In genomic region chr6:116265603-116266002, GRCm38 (mm10) we compare ENCODE assay signal across 9 mouse cellular contexts. TPM values are rescaled to one million over a fixed set of nuclear protein-coding genes. Genes with fewer than 3 reads are reported as not detected.
DNase-seq lines count a peak whose midpoint lies in the region; ATAC-seq and TF ChIP-seq lines count a peak whose summit lies in the region.
"Had no signal": no experiment of that assay in that cellular context is flagged by ENCODE, and none has a peak within 500 bp of the region (broad histone marks: within the 10 kb centered on the region; RNA-seq: fewer than 3 reads in every experiment).

No protein-coding gene starts in this region.

- H3K27me3 ChIP-seq in neural tube, embryonic 11.5 days (ENCODE audit: control insufficient read depth, insufficient read depth, low read length): no peaks in the 10 kb centered on the region
- no peaks in the 10 kb centered on the region for H3K27me3 ChIP-seq in forebrain, embryonic 16.5 days (replicated peaks; ENCODE audit: control insufficient read depth, insufficient read depth, low read length)
- no peaks in the 10 kb centered on the region for H3K27me3 ChIP-seq in liver, postnatal 0 days (ENCODE audit: insufficient read depth, low read length)
- no peaks in the 10 kb centered on the region for H3K27me3 ChIP-seq in neural tube, embryonic 14.5 days (ENCODE audit: control insufficient read depth, insufficient read depth, low read length)
- H3K27me3 ChIP-seq in stomach, postnatal 0 days (ENCODE audit: control insufficient read depth, insufficient read depth, low read length): no peaks in the 10 kb centered on the region

- peak; percentile 52; the same call in 1 of the 2 replicates for TF ChIP-seq EP300 in liver, postnatal 0 days (IDR thresholded peaks at IDR 0.05; ENCODE audit: low read depth)
- no peak for TF ChIP-seq EP300 in stomach, postnatal 0 days (optimal IDR thresholded peaks at IDR 0.05)

- H3K4me2 ChIP-seq in neural tube, embryonic 11.5 days (ENCODE audit: low read depth): peak overlapping the region; percentile 31; the same call in 1 of the 2 replicates
- H3K4me2 ChIP-seq in forebrain, embryonic 16.5 days (ENCODE audit: low read length): peak overlapping the region; percentile 9; the same call in 1 of the 2 replicates
- peak overlapping the region; percentile 95 for H3K4me2 ChIP-seq in liver, postnatal 0 days (ENCODE audit: low read depth, low read length)
- peak overlapping the region; percentile 40; the same call in 1 of the 2 replicates for H3K4me2 ChIP-seq in neural tube, embryonic 14.5 days (ENCODE audit: low read depth, low read length)
- no peak overlapping the region for H3K4me2 ChIP-seq in stomach, postnatal 0 days (replicated peaks; ENCODE audit: low read depth)

- no peak for DNase-seq in neural tube, embryonic 11.5 days (ENCODE audit: low spot score)
- no peak for DNase-seq in neural tube, embryonic 10.5 days (ENCODE audit: extremely low spot score, low spot score)
- DNase-seq in liver, postnatal 0 days: peak; percentile 23
- no peak for DNase-seq in stomach, postnatal 0 days (ENCODE audit: low spot score)
- no peak for DNase-seq in left cerebral cortex, postnatal 14 days (ENCODE audit: low spot score in 2 of 2)
- DNase-seq in gastrocnemius, adult 2 months: no peak
- DNase-seq: heart, adult 2 months had no signal

- H3K27ac ChIP-seq in neural tube, embryonic 11.5 days (ENCODE audit: low read depth, low read length): no peak overlapping the region
- H3K27ac ChIP-seq in forebrain, embryonic 16.5 days (ENCODE audit: low read length): no peak overlapping the region
- H3K27ac ChIP-seq in liver, postnatal 0 days (ENCODE audit: low read depth): peak overlapping the region; percentile 76
- H3K27ac ChIP-seq in neural tube, embryonic 14.5 days (ENCODE audit: low read depth, low read length): no peak overlapping the region
- no peak overlapping the region for H3K27ac ChIP-seq in stomach, postnatal 0 days (replicated peaks)
- no peak overlapping the region for H3K27ac ChIP-seq in gastrocnemius, adult 2 months
- H3K27ac ChIP-seq: heart, adult 2 months had no signal

- intact Hi-C loops in left cerebral cortex, postnatal 14 days (cut with DNase I): no loop called here
- intact Hi-C loops in gastrocnemius, adult 2 months (cut with DNase I): no loop called here

- no peaks in the 10 kb centered on the region for H3K9me3 ChIP-seq in neural tube, embryonic 11.5 days (ENCODE audit: control insufficient read depth, low read length)
- no peaks in the 10 kb centered on the region for H3K9me3 ChIP-seq in forebrain, embryonic 16.5 days (ENCODE audit: control insufficient read depth, low read length)
- no peaks in the 10 kb centered on the region for H3K9me3 ChIP-seq in liver, postnatal 0 days (ENCODE audit: low read length)
- no peaks in the 10 kb centered on the region for H3K9me3 ChIP-seq in neural tube, embryonic 14.5 days (ENCODE audit: control insufficient read depth, low read length)
- H3K9me3 ChIP-seq in stomach, postnatal 0 days (ENCODE audit: control insufficient read depth, low read length): no peaks in the 10 kb centered on the region

- H3K4me1 ChIP-seq in neural tube, embryonic 11.5 days (ENCODE audit: control insufficient read depth, insufficient read depth, low read length): peaks cover 8% of the 10 kb centered on the region
- H3K4me1 ChIP-seq in forebrain, embryonic 16.5 days (replicated peaks; ENCODE audit: control insufficient read depth, insufficient read depth, low read length): peaks cover 9% of the 10 kb centered on the region
- H3K4me1 ChIP-seq in liver, postnatal 0 days (ENCODE audit: insufficient read depth): peaks cover 28% of the 10 kb centered on the region
- H3K4me1 ChIP-seq in neural tube, embryonic 14.5 days (ENCODE audit: control insufficient read depth, insufficient read depth, low read length): peaks cover 6% of the 10 kb centered on the region
- H3K4me1 ChIP-seq in stomach, postnatal 0 days (replicated peaks; ENCODE audit: control insufficient read depth, insufficient read depth): no peaks in the 10 kb centered on the region

- no peak for ATAC-seq in neural tube, embryonic 11.5 days (ENCODE audit: insufficient read depth, low FRiP score, low TSS enrichment)
- no peak for ATAC-seq in forebrain, embryonic 16.5 days
- peak; percentile 69 for ATAC-seq in liver, postnatal 0 days
- ATAC-seq in neural tube, embryonic 14.5 days (ENCODE audit: low read depth): no peak
- no peak for ATAC-seq in stomach, postnatal 0 days (ENCODE audit: low FRiP score, low TSS enrichment)

- no peak overlapping the region for H3K9ac ChIP-seq in neural tube, embryonic 11.5 days (ENCODE audit: low read length)
- H3K9ac ChIP-seq in forebrain, embryonic 16.5 days (replicated peaks; ENCODE audit: low read depth, low read length): no peak overlapping the region
- peak overlapping the region; percentile 51; the same call in 1 of the 2 replicates for H3K9ac ChIP-seq in liver, postnatal 0 days (replicated peaks)
- H3K9ac ChIP-seq in neural tube, embryonic 14.5 days (replicated peaks; ENCODE audit: low read depth, low read length): no peak overlapping the region
- H3K9ac ChIP-seq in stomach, postnatal 0 days (ENCODE audit: low read length): no peak overlapping the region

- no peaks in the 10 kb centered on the region for H3K36me3 ChIP-seq in neural tube, embryonic 11.5 days (ENCODE audit: control insufficient read depth, insufficient read depth, low read length)
- H3K36me3 ChIP-seq in forebrain, embryonic 16.5 days (ENCODE audit: control insufficient read depth, insufficient read depth): 0 out of 2 replicates have a peak, but pooled peaks cover 2% of the 10 kb centered on the region
- peaks cover 7% of the 10 kb centered on the region; the same call in 1 of the 2 replicates for H3K36me3 ChIP-seq in liver, postnatal 0 days (replicated peaks; ENCODE audit: insufficient read depth, low read length)
- H3K36me3 ChIP-seq in neural tube, embryonic 14.5 days (ENCODE audit: control insufficient read depth, insufficient read depth, low read length): peaks cover 18% of the 10 kb centered on the region; the same call in 1 of the 2 replicates
- peaks cover 2% of the 10 kb centered on the region; the same call in 1 of the 2 replicates for H3K36me3 ChIP-seq in stomach, postnatal 0 days (ENCODE audit: control insufficient read depth, insufficient read depth, low read length)

- 75% methylated on average over 4 of the region's 4 CpGs for WGBS in neural tube, embryonic 11.5 days
- 36% methylated on average over 4 of the region's 4 CpGs for WGBS in forebrain, embryonic 16.5 days
- WGBS in liver, postnatal 0 days (ENCODE audit: insufficient replicate concordance): 51% methylated on average over 4 of the region's 4 CpGs
- WGBS in neural tube, embryonic 14.5 days: 59% methylated on average over 4 of the region's 4 CpGs
- 69% methylated on average over 4 of the region's 4 CpGs for WGBS in stomach, postnatal 0 days

- no peak for TF ChIP-seq CTCF in liver, postnatal 0 days (IDR thresholded peaks at IDR 0.05; ENCODE audit: low read depth)
- TF ChIP-seq CTCF in stomach, postnatal 0 days (IDR thresholded peaks at IDR 0.05; ENCODE audit: low read depth): no peak
- TF ChIP-seq CTCF in gastrocnemius, adult 2 months (IDR thresholded peaks at IDR 0.05): no peak

- H3K4me3 ChIP-seq in neural tube, embryonic 11.5 days (ENCODE audit: low read depth, low read length): no peak overlapping the region
- no peak overlapping the region for H3K4me3 ChIP-seq in forebrain, embryonic 16.5 days (replicated peaks; ENCODE audit: low read length)
- H3K4me3 ChIP-seq in liver, postnatal 0 days (ENCODE audit: low read depth, low read length): peak overlapping the region; percentile 27; the same call in 1 of the 2 replicates
- H3K4me3 ChIP-seq in neural tube, embryonic 14.5 days (ENCODE audit: low read depth, low read length): no peak overlapping the region
- no peak overlapping the region for H3K4me3 ChIP-seq in stomach, postnatal 0 days (ENCODE audit: low read depth, low read length)
- H3K4me3 ChIP-seq in gastrocnemius, adult 2 months: no peak overlapping the region
- H3K4me3 ChIP-seq: heart, adult 2 months had no signal

RNA-seq across cellular contexts. Expression of gene Zfand4, which starts 1.6 kb away (rescaled TPM):
- 5.4 and 7.1 TPM in 2 replicates for polyA plus RNA-seq in neural tube, embryonic 11.5 days (2014; fragmentation: Nextera tagmentation; extraction: Ambion mirVana)
- 7.2 and 8.7 TPM in 2 replicates for polyA plus RNA-seq in forebrain, embryonic 16.5 days (2015; fragmentation: Nextera tagmentation; extraction: Ambion mirVana)
- 4.9 and 5.7 TPM in 2 replicates for polyA plus RNA-seq in liver, postnatal 0 days (2015; fragmentation: Nextera tagmentation; extraction: Ambion mirVana)
- 6.7 and 7.3 TPM in 2 replicates for polyA plus RNA-seq in neural tube, embryonic 14.5 days (2014; fragmentation: Nextera tagmentation; extraction: Ambion mirVana)
- 2.1 and 2.8 TPM in 2 replicates for polyA plus RNA-seq in stomach, postnatal 0 days (2015; fragmentation: Nextera tagmentation; extraction: Ambion mirVana)
- 1 to 10 TPM; 6.4 to 8.2 TPM for total RNA-seq in left cerebral cortex, postnatal 14 days (2021)
- under 1 TPM; 0.59 to 0.64 TPM for total RNA-seq in gastrocnemius, adult 2 months (2021)

RNA-seq across cellular contexts. Expression of gene Washc2, which starts 57.8 kb away (rescaled TPM):
- 52.1 and 64.7 TPM in 2 replicates for polyA plus RNA-seq in neural tube, embryonic 11.5 days (2014; fragmentation: Nextera tagmentation; extraction: Ambion mirVana)
- 66.5 and 66.9 TPM in 2 replicates for polyA plus RNA-seq in forebrain, embryonic 16.5 days (2015; fragmentation: Nextera tagmentation; extraction: Ambion mirVana)
- polyA plus RNA-seq in liver, postnatal 0 days (2015; fragmentation: Nextera tagmentation; extraction: Ambion mirVana): 11.5 and 12.3 TPM in 2 replicates
- polyA plus RNA-seq in neural tube, embryonic 14.5 days (2014; fragmentation: Nextera tagmentation; extraction: Ambion mirVana): 65.6 and 74.1 TPM in 2 replicates
- polyA plus RNA-seq in stomach, postnatal 0 days (2015; fragmentation: Nextera tagmentation; extraction: Ambion mirVana): 17.0 and 17.1 TPM in 2 replicates
- total RNA-seq in left cerebral cortex, postnatal 14 days (2021): 10 to 100 TPM; 86.3 to 86.9 TPM
- 10 to 100 TPM; 23.6 to 27.7 TPM for total RNA-seq in gastrocnemius, adult 2 months (2021)
